In the genomic region with DNA sequence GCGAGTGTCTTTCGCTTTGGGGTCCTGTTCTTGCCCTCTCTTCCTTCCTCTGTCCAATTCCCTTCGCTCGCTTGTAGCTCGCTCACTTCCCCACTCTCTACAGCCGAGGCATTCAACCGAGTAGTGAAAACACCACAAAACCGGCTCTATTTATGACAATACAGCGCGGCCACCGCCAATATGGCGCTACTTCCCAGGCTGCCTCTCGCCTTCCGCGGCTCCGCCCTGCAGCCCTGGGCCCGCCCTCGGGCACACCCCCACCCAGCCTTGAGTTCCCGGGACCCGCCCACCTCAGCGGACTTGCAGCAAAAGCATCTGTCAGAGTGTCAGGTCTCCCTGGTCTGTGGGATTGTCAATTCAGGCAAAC, we compare ENCODE assay signal across 8 mouse cellular contexts. TPM values are rescaled to one million over a fixed set of nuclear protein-coding genes. Genes with fewer than 3 reads are reported as not detected.
A peak's percentile ranks its signal among the peaks of the same experiment; 100 is the strongest.
DNase-seq lines count a peak whose midpoint lies in the region; ATAC-seq and TF ChIP-seq lines count a peak whose summit lies in the region.

A gene (minus strand): TSS at position 194 of the 367 bp plus-strand sequence.

- H3K4me3 ChIP-seq in E14TG2a.4 (replicated peaks; ENCODE audit: low read length) = peak within 1 kb of the TSS; percentile 97
- H3K4me3 ChIP-seq in forebrain, embryonic 12.5 days (replicated peaks) = peak within 1 kb of the TSS; percentile 97
- peak within 1 kb of the TSS; percentile 71 for H3K4me3 ChIP-seq in heart, postnatal 0 days (ENCODE audit: low read depth, low read length)
- peak within 1 kb of the TSS; percentile 91 for H3K4me3 ChIP-seq in liver, embryonic 16.5 days (ENCODE audit: low read depth, low read length)
- H3K4me3 ChIP-seq in neural tube, embryonic 13.5 days = peak within 1 kb of the TSS; percentile 95
- H3K4me3 ChIP-seq in testis, adult 2 months (ENCODE audit: control insufficient read depth, low read depth, low read length) = peak within 1 kb of the TSS; percentile 91

- WGBS in forebrain, embryonic 12.5 days = under 1% methylated on average over 21 of the region's 21 CpGs
- 0% methylated on average over 21 of the region's 21 CpGs for WGBS in heart, postnatal 0 days
- under 1% methylated on average over 21 of the region's 21 CpGs for whole genome bisulfite sequencing in liver, embryonic 16.5 days (ENCODE audit: insufficient replicate concordance)
- 0% methylated on average over 21 of the region's 21 CpGs for WGBS in neural tube, embryonic 13.5 days

- H3K27ac ChIP-seq in forebrain, embryonic 12.5 days = peak within 1 kb of the TSS; percentile 97
- H3K27ac ChIP-seq in heart, postnatal 0 days (ENCODE audit: low read depth) = peak within 1 kb of the TSS; percentile 93
- H3K27ac ChIP-seq in liver, embryonic 16.5 days (ENCODE audit: low read length) = peak within 1 kb of the TSS; percentile 61
- peak within 1 kb of the TSS; percentile 91 for H3K27ac ChIP-seq in neural tube, embryonic 13.5 days (replicated peaks)
- peak within 1 kb of the TSS; percentile 83 for H3K27ac ChIP-seq in testis, adult 2 months (ENCODE audit: control insufficient read depth, insufficient read depth, low read depth, low read length)

- peaks cover 19% of the 10 kb centered on the region for H3K36me3 ChIP-seq in E14TG2a.4 (ENCODE audit: insufficient read depth, low read length)
- H3K36me3 ChIP-seq in forebrain, embryonic 12.5 days (replicated peaks) = peaks cover 5% of the 10 kb centered on the region
- H3K36me3 ChIP-seq in heart, postnatal 0 days (replicated peaks; ENCODE audit: control insufficient read depth, insufficient read depth, low read length) = peaks cover 6% of the 10 kb centered on the region; the same call in 1 of the 2 replicates
- no peaks in the 10 kb centered on the region for H3K36me3 ChIP-seq in liver, embryonic 16.5 days (ENCODE audit: control insufficient read depth, insufficient read depth)
- peaks cover 7% of the 10 kb centered on the region for H3K36me3 ChIP-seq in neural tube, embryonic 13.5 days
- no peaks in the 10 kb centered on the region for H3K36me3 ChIP-seq in testis, adult 2 months (ENCODE audit: control insufficient read depth, insufficient read depth, low read length)

- no peak for TF ChIP-seq CTCF in E14TG2a.4 (conservative IDR thresholded peaks at IDR 0.05; ENCODE audit: low read length)
- TF ChIP-seq CTCF in heart, postnatal 0 days (IDR thresholded peaks at IDR 0.05; ENCODE audit: low read depth) = no peak
- TF ChIP-seq CTCF in testis, adult 2 months (IDR thresholded peaks at IDR 0.05; ENCODE audit: control insufficient read depth, insufficient read depth, insufficient replicate concordance, low read depth, low read length) = no peak

- H3K9ac ChIP-seq in forebrain, embryonic 12.5 days = peak within 1 kb of the TSS; percentile 93
- H3K9ac ChIP-seq in heart, postnatal 0 days (replicated peaks; ENCODE audit: low read depth, low read length) = peak within 1 kb of the TSS; percentile 74
- H3K9ac ChIP-seq in liver, embryonic 16.5 days (ENCODE audit: low read depth, low read length) = peak within 1 kb of the TSS; percentile 82
- H3K9ac ChIP-seq in neural tube, embryonic 13.5 days = peak within 1 kb of the TSS; percentile 95

- H3K27me3 ChIP-seq in E14TG2a.4 (ENCODE audit: insufficient read depth, low read length) = no peaks in the 10 kb centered on the region
- peaks cover 4% of the 10 kb centered on the region; the same call in 1 of the 2 replicates for H3K27me3 ChIP-seq in forebrain, embryonic 12.5 days
- H3K27me3 ChIP-seq in heart, postnatal 0 days (ENCODE audit: control insufficient read depth, insufficient read depth, low read length) = no peaks in the 10 kb centered on the region
- H3K27me3 ChIP-seq in liver, embryonic 16.5 days (ENCODE audit: control insufficient read depth, insufficient read depth, low read depth, low read length) = no peaks in the 10 kb centered on the region; the same call in 1 of the 2 replicates
- H3K27me3 ChIP-seq in neural tube, embryonic 13.5 days = no peaks in the 10 kb centered on the region
- H3K27me3 ChIP-seq in testis, adult 2 months (ENCODE audit: control insufficient read depth, insufficient read depth, low read length) = no peaks in the 10 kb centered on the region

- TF ChIP-seq POLR2A in testis, adult 2 months (IDR thresholded peaks at IDR 0.05; ENCODE audit: control insufficient read depth, low read depth, low read length) = peak; percentile 90

- TF ChIP-seq EP300 in heart, postnatal 0 days (IDR thresholded peaks at IDR 0.05; ENCODE audit: low read depth) = no peak

- peak; percentile 99 for ATAC-seq in forebrain, embryonic 12.5 days (ENCODE audit: low FRiP score)
- ATAC-seq in heart, postnatal 0 days (ENCODE audit: insufficient read depth, low read depth) = peak; percentile 100
- ATAC-seq in liver, embryonic 16.5 days (ENCODE audit: low read depth) = peak; percentile 99
- peak; percentile 100 for ATAC-seq in neural tube, embryonic 13.5 days (ENCODE audit: low read depth)

- peak within 1 kb of the TSS; percentile 66 for H3K4me2 ChIP-seq in forebrain, embryonic 12.5 days
- peak within 1 kb of the TSS; percentile 90 for H3K4me2 ChIP-seq in heart, postnatal 0 days (ENCODE audit: low read depth, low read length)
- peak within 1 kb of the TSS; percentile 91 for H3K4me2 ChIP-seq in liver, embryonic 16.5 days (ENCODE audit: low read depth, low read length)
- H3K4me2 ChIP-seq in neural tube, embryonic 13.5 days = peak within 1 kb of the TSS; percentile 72

- H3K4me1 ChIP-seq in E14TG2a.4 (replicated peaks; ENCODE audit: low read depth, low read length) = peaks cover 13% of the 10 kb centered on the region
- peaks cover 11% of the 10 kb centered on the region for H3K4me1 ChIP-seq in forebrain, embryonic 12.5 days
- peaks cover 5% of the 10 kb centered on the region; the same call in 1 of the 2 replicates for H3K4me1 ChIP-seq in heart, postnatal 0 days (ENCODE audit: control insufficient read depth, insufficient read depth)
- H3K4me1 ChIP-seq in liver, embryonic 16.5 days (ENCODE audit: control insufficient read depth, low read depth, low read length) = peaks cover 7% of the 10 kb centered on the region
- H3K4me1 ChIP-seq in neural tube, embryonic 13.5 days (replicated peaks) = peaks cover 18% of the 10 kb centered on the region
- H3K4me1 ChIP-seq in testis, adult 2 months (ENCODE audit: control insufficient read depth, insufficient read depth, low read length) = no peaks in the 10 kb centered on the region; the same call in 1 of the 2 replicates

- DNase-seq in c-Kit-positive CD71-positive TER-119-positive erythroid progenitor cells, embryonic 14.5 days (ENCODE audit: low spot score) = peak; percentile 83
- peak; percentile 91 for DNase-seq in heart, postnatal 0 days (ENCODE audit: low spot score)
- DNase-seq in kidney, postnatal 4 days = peak; percentile 94 to 95

- no peaks in the 10 kb centered on the region for H3K9me3 ChIP-seq in E14TG2a.4 (ENCODE audit: low read length)
- no peaks in the 10 kb centered on the region for H3K9me3 ChIP-seq in forebrain, embryonic 12.5 days
- no peaks in the 10 kb centered on the region for H3K9me3 ChIP-seq in heart, postnatal 0 days (replicated peaks; ENCODE audit: control insufficient read depth, low read length)
- no peaks in the 10 kb centered on the region for H3K9me3 ChIP-seq in liver, embryonic 16.5 days (replicated peaks; ENCODE audit: control insufficient read depth, low read length)
- no peaks in the 10 kb centered on the region for H3K9me3 ChIP-seq in neural tube, embryonic 13.5 days

RNA-seq across cellular contexts. Expression of the gene that starts here (rescaled TPM):
- polyA plus RNA-seq in forebrain, embryonic 12.5 days (2016; fragmentation: Nextera tagmentation; extraction: Ambion mirVana) = 28.7 and 30.5 TPM in 2 replicates
- total RNA-seq in heart, postnatal 0 days (2014; rRNA removed; ENCODE audit: low replicate concordance) = 6.1 and 8.7 TPM in 2 replicates
- 5.3 and 6.4 TPM in 2 replicates for polyA plus RNA-seq in heart, postnatal 0 days (2015; fragmentation: Nextera tagmentation; extraction: Ambion mirVana)
- 4.0 and 4.4 TPM in 2 replicates for polyA plus RNA-seq in liver, embryonic 16.5 days (2015; fragmentation: Nextera tagmentation; extraction: Ambion mirVana)
- 19.5 and 24.0 TPM in 2 replicates for polyA plus RNA-seq in neural tube, embryonic 13.5 days (2015; fragmentation: Nextera tagmentation; extraction: Ambion mirVana)
- polyA plus RNA-seq in testis, adult 2 months (2012; rRNA removed) = 4.6 and 4.9 TPM in 2 replicates

Comparison
In these comparisons a context has a peak if more than half of its experiments do, and no peak if none do; other contexts are left out.
1. Peak in every context shown above with its lines: DNase-seq, ATAC-seq, H3K4me3 ChIP-seq and H3K27ac ChIP-seq.